Mouse (Mus musculus): ENCODE results near the gene Sgta. TPM values are rescaled to one million over a fixed set of nuclear protein-coding genes. Genes with fewer than 3 reads are reported as not detected.

The Sgta gene
- polyA plus RNA-seq, 1 experiment from 2014 or later, result 285 TPM

Small RNA genes lying within 50 kb of the gene (microRNA-seq; reads per million reads assigned to microRNA genes)
- not detected for gene Mir5615-1
- not detected for gene Mir5615-2

Other genes starting within 250 kb of the Sgta start
- 0.40 and 0.65 TPM in 2 replicates for gene Jsrp1, start 246.7 kb downstream of the Sgta start, polyA plus RNA-seq (2016; fragmentation: Nextera tagmentation; extraction: Ambion mirVana)
- gene Oaz1, start 233.5 kb downstream of the Sgta start, polyA plus RNA-seq (2016; fragmentation: Nextera tagmentation; extraction: Ambion mirVana), result 2,273 and 2,281 TPM in 2 replicates
- gene Lingo3, start 216.1 kb downstream of the Sgta start, polyA plus RNA-seq (2016; fragmentation: Nextera tagmentation; extraction: Ambion mirVana), result 1.5 and 2.0 TPM in 2 replicates
- gene Lsm7, start 205.0 kb downstream of the Sgta start, polyA plus RNA-seq (2016; fragmentation: Nextera tagmentation; extraction: Ambion mirVana), result 351 and 360 TPM in 2 replicates
- gene Sppl2b, start 204.9 kb downstream of the Sgta start, polyA plus RNA-seq (2016; fragmentation: Nextera tagmentation; extraction: Ambion mirVana), result 43.9 and 44.9 TPM in 2 replicates
- gene Tmprss9, start 188.3 kb downstream of the Sgta start, polyA plus RNA-seq (2016; fragmentation: Nextera tagmentation; extraction: Ambion mirVana), result 0.05 TPM in 1 of 2 replicates, not detected in the other
- gene Timm13, start 159.2 kb downstream of the Sgta start, polyA plus RNA-seq (2016; fragmentation: Nextera tagmentation; extraction: Ambion mirVana), result 395 and 401 TPM in 2 replicates
- gene Lmnb2, start 141.9 kb downstream of the Sgta start, polyA plus RNA-seq (2016; fragmentation: Nextera tagmentation; extraction: Ambion mirVana), result 85.6 and 89.5 TPM in 2 replicates
- 5.9 and 6.3 TPM in 2 replicates for gene Gadd45b, start 130.1 kb downstream of the Sgta start, polyA plus RNA-seq (2016; fragmentation: Nextera tagmentation; extraction: Ambion mirVana)
- 6.3 and 6.9 TPM in 2 replicates for gene Gng7, start 45.2 kb downstream of the Sgta start, polyA plus RNA-seq (2016; fragmentation: Nextera tagmentation; extraction: Ambion mirVana)
- 2.1 and 2.5 TPM in 2 replicates for gene Diras1, start 34.5 kb downstream of the Sgta start, polyA plus RNA-seq (2016; fragmentation: Nextera tagmentation; extraction: Ambion mirVana)
- gene Slc39a3, start 22.8 kb downstream of the Sgta start, polyA plus RNA-seq (2016; fragmentation: Nextera tagmentation; extraction: Ambion mirVana), result 15.7 and 15.8 TPM in 2 replicates
- 106 and 114 TPM in 2 replicates for gene Thop1, start 9.9 kb upstream of the Sgta start, polyA plus RNA-seq (2016; fragmentation: Nextera tagmentation; extraction: Ambion mirVana)
- 0.14 and 0.22 TPM in 2 replicates for gene Creb3l3, start 38.7 kb upstream of the Sgta start, polyA plus RNA-seq (2016; fragmentation: Nextera tagmentation; extraction: Ambion mirVana)
- 186 and 206 TPM in 2 replicates for gene Map2k2, start 45.7 kb upstream of the Sgta start, polyA plus RNA-seq (2016; fragmentation: Nextera tagmentation; extraction: Ambion mirVana)
- 6.8 and 7.5 TPM in 2 replicates for gene Zbtb7a, start 75.0 kb upstream of the Sgta start, polyA plus RNA-seq (2016; fragmentation: Nextera tagmentation; extraction: Ambion mirVana)
- 56.2 and 58.7 TPM in 2 replicates for gene Pias4, start 107.7 kb upstream of the Sgta start, polyA plus RNA-seq (2016; fragmentation: Nextera tagmentation; extraction: Ambion mirVana)
- 596 and 599 TPM in 2 replicates for gene Eef2, start 116.5 kb upstream of the Sgta start, polyA plus RNA-seq (2016; fragmentation: Nextera tagmentation; extraction: Ambion mirVana)
- 41.6 and 44.9 TPM in 2 replicates for gene Dapk3, start 122.8 kb upstream of the Sgta start, polyA plus RNA-seq (2016; fragmentation: Nextera tagmentation; extraction: Ambion mirVana)
- gene 4930442H23Rik, start 123.7 kb upstream of the Sgta start, polyA plus RNA-seq (2016; fragmentation: Nextera tagmentation; extraction: Ambion mirVana), result not detected in 2 replicates
- gene Nmrk2, start 141.9 kb upstream of the Sgta start, polyA plus RNA-seq (2016; fragmentation: Nextera tagmentation; extraction: Ambion mirVana), result not detected in 2 replicates
- 5.3 and 6.7 TPM in 2 replicates for gene Atcay, start 170.7 kb upstream of the Sgta start, polyA plus RNA-seq (2016; fragmentation: Nextera tagmentation; extraction: Ambion mirVana)
- gene Zfr2, start 173.0 kb upstream of the Sgta start, polyA plus RNA-seq (2016; fragmentation: Nextera tagmentation; extraction: Ambion mirVana), result 2.4 and 2.7 TPM in 2 replicates
- gene Matk, start 192.8 kb upstream of the Sgta start, polyA plus RNA-seq (2016; fragmentation: Nextera tagmentation; extraction: Ambion mirVana), result 3.7 and 5.0 TPM in 2 replicates
- 217 TPM in 2 replicates for gene Mrpl54, start 206.8 kb upstream of the Sgta start, polyA plus RNA-seq (2016; fragmentation: Nextera tagmentation; extraction: Ambion mirVana)
- 51.9 and 52.1 TPM in 2 replicates for gene Apba3, start 206.8 kb upstream of the Sgta start, polyA plus RNA-seq (2016; fragmentation: Nextera tagmentation; extraction: Ambion mirVana)
- gene Tjp3, start 231.4 kb upstream of the Sgta start, polyA plus RNA-seq (2016; fragmentation: Nextera tagmentation; extraction: Ambion mirVana), result 8.8 and 10.1 TPM in 2 replicates
- gene Pip5k1c, start 232.8 kb upstream of the Sgta start, polyA plus RNA-seq (2016; fragmentation: Nextera tagmentation; extraction: Ambion mirVana), result 60.6 and 62.1 TPM in 2 replicates

Data from forebrain, embryonic 10.5 days (tissue).